Mouse (Mus musculus): ENCODE data around the gene Tgfbr3. TPM values are rescaled to one million over a fixed set of nuclear protein-coding genes. Genes with fewer than 3 reads are reported as not detected.

Gene Tgfbr3
- polyA plus RNA-seq, 1 experiment from 2014 or later: 6.1 TPM

- peak; percentile 74; the same call in 1 of the 2 replicates for ATAC-seq (ENCODE audit: low FRiP score)
- Histone ChIP-seq H3K9me3 (no peaks in the 10 kb centered on the region), H3K4me2 (0 out of 2 replicates have a peak overlapping the region, but pooled peaks have one; percentile 25), H3K9ac (no peak overlapping the region), H3K27me3 (no peaks in the 10 kb centered on the region), H3K27ac (peak overlapping the region; percentile 66; the same call in 1 of the 2 replicates), H3K4me1 (replicated peaks) (peaks cover 11% of the 10 kb centered on the region; the same call in 1 of the 2 replicates), H3K36me3 (no peaks in the 10 kb centered on the region), H3K4me3 (no peak overlapping the region)
- 29% methylated on average over 12 of the region's 12 CpGs for WGBS
These were observed 201.3 kb downstream of the Tgfbr3 start for GRCm38 (mm10) chr5:107087829-107088808.

GRCm38 (mm10) chr5:107087291-107087690 is 202.1 kb downstream of the Tgfbr3 start:
- Histone ChIP-seq H3K27me3 (no peaks in the 10 kb centered on the region), H3K9ac (no peak overlapping the region), H3K4me1 (replicated peaks) (peaks cover 11% of the 10 kb centered on the region; the same call in 1 of the 2 replicates), H3K4me3 (no peak overlapping the region), H3K4me2 (no peak overlapping the region), H3K36me3 (no peaks in the 10 kb centered on the region), H3K9me3 (no peaks in the 10 kb centered on the region), H3K27ac (no peak overlapping the region)
- no peak for ATAC-seq (ENCODE audit: low FRiP score)
- 54% methylated on average over 2 of the region's 2 CpGs for WGBS

- 86% methylated on average over 5 of the region's 5 CpGs for WGBS
These were observed 203.3 kb downstream of the Tgfbr3 start for GRCm38 (mm10) chr5:107086166-107086565.

DNA sequence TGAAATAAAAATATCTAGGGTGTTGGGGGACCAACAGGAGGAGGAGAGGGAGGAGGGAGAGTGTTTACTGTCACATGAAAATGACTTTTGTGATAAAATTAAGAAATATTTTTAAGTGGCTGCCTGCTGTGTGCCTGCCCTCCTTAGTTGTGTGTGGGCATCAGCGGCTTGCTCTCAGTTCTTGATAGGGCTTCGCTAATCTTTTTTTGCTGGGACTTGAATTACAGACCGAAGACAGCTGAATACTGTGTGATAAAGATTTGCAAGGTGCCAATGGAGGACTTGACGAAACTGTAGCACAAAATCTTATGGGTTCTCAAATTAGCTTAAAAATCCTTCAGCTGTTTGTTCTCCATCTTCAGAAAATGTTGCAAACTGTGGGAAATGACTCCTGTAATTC is 205.0 kb downstream of the Tgfbr3 start:
- H3K4me3 ChIP-seq: no peak overlapping the region
- no peaks in the 10 kb centered on the region for H3K27me3 ChIP-seq
- H3K27ac ChIP-seq: no peak overlapping the region
- peaks cover 19% of the 10 kb centered on the region for H3K4me1 ChIP-seq (replicated peaks)
- no peak overlapping the region for H3K9ac ChIP-seq
- ATAC-seq (ENCODE audit: low FRiP score): no peak
- no peak overlapping the region for H3K4me2 ChIP-seq
- 92% methylated on average over 4 of the region's 4 CpGs for WGBS
- H3K9me3 ChIP-seq: no peaks in the 10 kb centered on the region
- no peaks in the 10 kb centered on the region for H3K36me3 ChIP-seq

More at GRCm38 (mm10) chr5:107086166-107086565, 203.3 kb downstream of the Tgfbr3 start:
- peaks cover 11% of the 10 kb centered on the region; the same call in 1 of the 2 replicates for H3K4me1 ChIP-seq (replicated peaks)
- no peak overlapping the region for H3K9ac ChIP-seq
- no peak overlapping the region for H3K4me2 ChIP-seq
- ATAC-seq (ENCODE audit: low FRiP score): no peak
- no peaks in the 10 kb centered on the region for H3K9me3 ChIP-seq
- no peaks in the 10 kb centered on the region for H3K27me3 ChIP-seq
- H3K36me3 ChIP-seq: no peaks in the 10 kb centered on the region
- H3K27ac ChIP-seq: no peak overlapping the region
- H3K4me3 ChIP-seq: no peak overlapping the region

DNA sequence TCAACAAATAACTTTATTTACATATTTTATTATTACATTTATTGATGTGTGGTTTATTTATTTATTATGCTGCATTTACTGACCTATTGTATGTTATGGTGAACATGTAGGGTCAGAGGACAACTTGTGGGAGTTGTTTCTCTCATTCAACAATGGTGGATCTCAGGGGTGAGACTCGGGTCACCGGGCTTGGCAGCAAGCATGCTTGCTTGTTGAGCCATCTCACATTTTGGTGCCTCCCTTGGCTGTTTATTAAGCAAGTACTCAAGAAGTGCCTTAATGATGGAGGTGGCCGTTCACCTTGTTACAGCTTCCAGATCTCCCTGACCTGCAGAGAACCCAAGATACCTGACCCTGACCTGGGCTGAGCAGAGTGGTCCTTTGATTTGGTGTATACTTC is 207.4 kb downstream of the Tgfbr3 start:
- Histone ChIP-seq H3K4me2 (no peak overlapping the region), H3K4me3 (no peak overlapping the region), H3K4me1 (replicated peaks) (peaks cover 16% of the 10 kb centered on the region), H3K9ac (no peak overlapping the region), H3K27ac (no peak overlapping the region), H3K27me3 (no peaks in the 10 kb centered on the region), H3K9me3 (no peaks in the 10 kb centered on the region), H3K36me3 (no peaks in the 10 kb centered on the region)
- ATAC-seq (ENCODE audit: low FRiP score): no peak
- 68% methylated on average over 3 of the region's 3 CpGs for WGBS

DNA sequence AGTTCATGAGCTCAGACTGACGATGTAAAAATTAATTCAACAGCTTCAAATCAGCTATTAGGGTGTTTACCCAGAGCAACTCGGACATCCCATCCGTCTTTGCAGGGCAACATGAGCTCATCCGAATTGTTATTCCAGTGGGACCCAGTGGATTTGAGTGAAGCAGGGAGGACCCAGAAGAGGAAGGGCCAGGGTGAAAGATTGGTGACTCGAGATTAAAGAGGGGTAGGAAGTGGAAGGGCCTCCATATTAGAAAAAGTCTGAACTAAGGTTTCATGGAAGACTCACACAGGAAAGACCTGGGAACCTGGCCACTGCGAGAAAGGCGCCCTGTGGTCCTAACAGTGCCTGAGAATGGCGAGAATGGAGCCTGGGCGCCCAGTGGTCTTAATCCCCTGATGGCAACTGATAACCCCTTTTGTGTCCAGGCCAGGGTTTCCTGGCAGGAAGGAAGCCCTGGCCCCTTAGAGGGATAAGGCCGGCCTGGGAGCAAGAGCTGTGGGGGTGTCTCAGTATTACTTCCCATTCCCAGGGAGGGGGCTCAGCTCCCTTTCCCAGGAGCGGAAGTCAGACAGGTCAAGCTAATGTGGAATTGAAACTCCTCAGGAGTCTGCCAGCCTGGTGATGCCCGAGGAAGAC is 208.3 kb downstream of the Tgfbr3 start:
- no peak for ATAC-seq (ENCODE audit: low FRiP score)
- Histone ChIP-seq H3K27ac (no peak overlapping the region), H3K4me3 (no peak overlapping the region), H3K4me2 (no peak overlapping the region), H3K9ac (no peak overlapping the region), H3K27me3 (no peaks in the 10 kb centered on the region), H3K4me1 (replicated peaks) (peaks cover 16% of the 10 kb centered on the region), H3K9me3 (no peaks in the 10 kb centered on the region), H3K36me3 (no peaks in the 10 kb centered on the region)
- WGBS: 66% methylated on average over 12 of the region's 12 CpGs

DNA sequence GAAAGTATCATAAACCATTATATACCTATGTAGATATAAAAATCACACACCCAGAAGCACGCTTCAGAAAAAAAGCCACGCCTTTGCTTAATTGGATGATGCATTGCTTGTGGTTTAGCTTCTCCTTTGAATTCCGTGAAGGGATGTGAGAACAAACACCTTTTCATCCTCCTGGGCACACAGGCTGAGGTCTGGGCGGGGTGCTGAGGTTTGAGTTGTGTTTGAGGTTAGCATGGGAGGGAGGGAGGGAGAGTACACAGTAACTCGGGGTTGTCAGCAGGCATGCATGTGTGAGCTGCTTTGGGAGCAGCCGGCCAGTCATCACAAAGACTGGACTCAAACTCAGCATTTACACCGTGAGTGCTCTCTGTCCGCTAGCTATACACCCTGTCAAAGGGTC is 209.5 kb downstream of the Tgfbr3 start:
- Histone ChIP-seq H3K9me3 (no peaks in the 10 kb centered on the region), H3K9ac (no peak overlapping the region), H3K27me3 (no peaks in the 10 kb centered on the region), H3K4me3 (no peak overlapping the region), H3K4me2 (no peak overlapping the region), H3K4me1 (replicated peaks) (peaks cover 16% of the 10 kb centered on the region), H3K36me3 (no peaks in the 10 kb centered on the region), H3K27ac (no peak overlapping the region)
- no peak for ATAC-seq (ENCODE audit: low FRiP score)
- WGBS: 55% methylated on average over 8 of the region's 8 CpGs

DNA sequence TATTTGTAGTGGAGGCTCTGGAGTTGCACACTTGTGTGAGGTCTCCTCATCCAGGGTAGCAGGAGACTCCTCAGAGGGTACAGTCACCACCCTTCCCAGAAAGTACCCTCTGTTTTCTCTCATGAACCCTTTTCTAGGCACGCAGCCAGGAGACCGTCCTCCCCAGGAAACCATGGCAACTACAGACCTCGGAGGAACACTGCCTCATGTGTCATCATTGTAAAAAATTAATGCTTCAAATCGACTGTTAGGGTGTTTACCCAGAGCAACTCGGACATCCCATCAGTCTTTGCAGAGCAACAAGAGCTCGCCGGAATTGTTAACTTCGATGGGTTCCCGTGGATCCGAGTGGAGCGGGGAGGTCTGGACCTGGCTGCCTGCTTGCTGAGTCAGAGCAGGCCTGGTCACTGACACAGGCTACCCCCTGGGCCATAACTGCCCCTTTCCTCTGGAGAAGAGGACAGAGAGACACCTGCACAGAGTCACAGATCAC is 210.2 kb downstream of the Tgfbr3 start:
- no peak overlapping the region for H3K9ac ChIP-seq
- H3K4me2 ChIP-seq: no peak overlapping the region
- no peaks in the 10 kb centered on the region for H3K9me3 ChIP-seq
- H3K36me3 ChIP-seq: no peaks in the 10 kb centered on the region
- H3K27me3 ChIP-seq: no peaks in the 10 kb centered on the region
- peak; percentile 71 for ATAC-seq (ENCODE audit: low FRiP score)
- H3K27ac ChIP-seq: peak overlapping the region; percentile 31; the same call in 1 of the 2 replicates
- WGBS: 39% methylated on average over 11 of the region's 11 CpGs
- peaks cover 16% of the 10 kb centered on the region for H3K4me1 ChIP-seq (replicated peaks)
- no peak overlapping the region for H3K4me3 ChIP-seq

DNA sequence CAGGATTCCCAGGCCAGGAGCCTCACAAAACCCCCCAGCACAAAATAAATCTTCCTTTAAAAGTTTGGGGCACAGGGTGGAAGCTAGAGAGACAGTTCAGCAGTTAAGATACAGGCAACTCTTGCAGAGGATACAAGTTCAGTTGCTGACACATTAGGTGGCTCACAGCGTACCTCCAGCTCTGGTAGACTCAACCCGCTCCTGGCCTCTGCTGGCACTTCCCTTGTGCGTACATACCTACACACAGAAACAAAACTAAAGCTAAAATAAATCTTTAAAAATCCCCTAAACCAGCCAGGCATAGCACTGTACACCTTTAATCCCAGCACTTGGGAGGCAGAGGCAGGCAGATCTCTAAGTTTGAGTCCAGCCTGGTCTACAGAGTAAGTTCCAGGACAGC is 211.1 kb downstream of the Tgfbr3 start:
- H3K4me3 ChIP-seq: no peak overlapping the region
- no peak overlapping the region for H3K27ac ChIP-seq
- ATAC-seq (ENCODE audit: low FRiP score): no peak
- H3K9me3 ChIP-seq: no peaks in the 10 kb centered on the region
- WGBS: 96% methylated on average over 3 of the region's 3 CpGs
- no peaks in the 10 kb centered on the region for H3K36me3 ChIP-seq
- no peak overlapping the region for H3K4me2 ChIP-seq
- H3K9ac ChIP-seq: no peak overlapping the region
- H3K4me1 ChIP-seq (replicated peaks): peaks cover 16% of the 10 kb centered on the region
- no peaks in the 10 kb centered on the region for H3K27me3 ChIP-seq

DNA sequence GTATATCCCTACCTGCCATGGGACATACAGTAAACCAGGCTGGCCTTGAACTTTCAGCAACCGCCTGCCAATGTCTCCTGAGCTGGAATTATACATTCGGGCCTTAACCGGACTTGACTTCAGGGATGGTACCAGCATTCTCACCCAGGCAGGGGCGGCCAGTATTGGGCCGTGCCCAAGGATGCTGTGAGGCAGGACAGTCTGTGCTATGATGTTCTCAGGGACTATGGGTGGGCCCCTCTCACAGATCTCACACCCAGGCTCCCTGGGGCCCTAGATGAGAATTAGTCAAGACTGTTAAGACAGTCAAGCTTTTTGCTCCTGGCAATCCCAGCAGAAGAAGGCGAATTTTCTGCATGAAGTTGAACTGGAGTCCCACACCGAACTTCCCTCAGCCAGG is 211.5 kb downstream of the Tgfbr3 start:
- WGBS: 96% methylated on average over 7 of the region's 7 CpGs
- Histone ChIP-seq H3K9ac (no peak overlapping the region), H3K27ac (no peak overlapping the region), H3K9me3 (no peaks in the 10 kb centered on the region), H3K27me3 (no peaks in the 10 kb centered on the region), H3K4me2 (no peak overlapping the region), H3K4me3 (no peak overlapping the region), H3K36me3 (no peaks in the 10 kb centered on the region), H3K4me1 (replicated peaks) (peaks cover 16% of the 10 kb centered on the region)
- no peak for ATAC-seq (ENCODE audit: low FRiP score)

DNA sequence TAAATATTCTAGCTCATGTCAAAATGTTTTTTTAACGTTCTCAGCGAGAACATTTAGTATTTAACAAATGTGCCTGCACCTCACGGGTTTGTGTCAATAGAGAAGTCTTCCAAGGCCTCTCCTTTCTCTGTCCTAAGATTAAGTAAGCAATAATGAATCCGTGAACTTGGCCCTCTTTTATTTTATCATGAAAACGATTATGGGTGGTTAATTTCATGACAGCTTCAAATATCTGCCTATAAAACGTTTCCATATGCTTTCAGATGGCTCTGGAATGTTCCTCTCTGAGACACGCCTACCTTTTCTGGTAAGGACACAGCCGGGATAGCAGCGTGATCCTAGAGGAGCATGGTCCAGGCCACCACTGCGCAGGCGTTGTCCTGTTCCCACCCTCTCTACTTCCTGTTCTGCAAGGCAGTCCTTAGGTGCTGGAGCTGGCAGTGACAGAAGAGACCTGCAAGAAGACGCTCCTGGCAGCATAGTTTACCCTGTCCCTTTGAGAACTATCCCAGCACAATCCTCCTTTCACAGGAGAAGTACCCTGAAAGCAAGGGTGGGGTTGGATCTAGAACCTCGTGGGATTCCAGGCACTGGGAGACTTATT is 214.3 kb downstream of the Tgfbr3 start:
- WGBS: 84% methylated on average over 13 of the region's 13 CpGs

DNA sequence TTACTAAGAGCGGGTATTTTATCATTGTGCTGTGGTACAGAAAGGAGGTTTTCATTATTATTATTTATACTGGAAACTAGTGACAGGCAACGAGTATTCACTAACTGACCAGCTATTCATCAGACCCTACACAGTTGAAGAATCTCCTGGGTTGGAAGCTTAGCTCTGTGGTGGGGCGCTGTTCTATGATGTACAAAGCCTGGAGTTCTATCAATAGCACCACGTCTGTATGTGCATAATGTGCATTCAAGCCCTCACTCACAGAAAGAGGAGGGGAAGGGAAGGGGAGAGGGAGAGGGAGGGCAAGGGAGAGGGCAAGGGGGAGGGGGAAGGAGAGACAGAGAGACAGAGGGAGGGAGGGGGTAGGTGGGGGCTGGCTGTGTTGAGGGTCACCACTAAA is 215.1 kb downstream of the Tgfbr3 start:
- Histone ChIP-seq H3K36me3 (no peaks in the 10 kb centered on the region), H3K4me1 (replicated peaks) (peaks cover 7% of the 10 kb centered on the region), H3K27me3 (no peaks in the 10 kb centered on the region), H3K4me2 (no peak overlapping the region), H3K4me3 (no peak overlapping the region), H3K9me3 (no peaks in the 10 kb centered on the region), H3K9ac (no peak overlapping the region), H3K27ac (no peak overlapping the region)
- ATAC-seq (ENCODE audit: low FRiP score): no peak
- 25% methylated on average over 4 of the region's 4 CpGs for WGBS

More for the DNA sequence above, 214.3 kb downstream of the Tgfbr3 start:
- Histone ChIP-seq H3K4me2 (no peak overlapping the region), H3K9ac (no peak overlapping the region), H3K27me3 (no peaks in the 10 kb centered on the region), H3K27ac (no peak overlapping the region), H3K4me3 (no peak overlapping the region), H3K4me1 (replicated peaks) (peaks cover 14% of the 10 kb centered on the region), H3K9me3 (no peaks in the 10 kb centered on the region), H3K36me3 (no peaks in the 10 kb centered on the region)
- no peak for ATAC-seq (ENCODE audit: low FRiP score)

Measured in hindbrain, embryonic 13.5 days (tissue).